Mouse (Mus musculus) heart, embryonic 13.5 days (tissue): ENCODE data around the gene Wasf2. TPM values are rescaled to one million over a fixed set of nuclear protein-coding genes. Genes with fewer than 3 reads are reported as not detected.
A peak's percentile ranks its signal among the peaks of the same experiment; 100 is the strongest.

ENCODE experiments used
- ATAC-seq: fragments of 200-750 bp; cut with Nextera tagmentation; 2 replicates; pipeline ENCODE4 v1.8.0; 2017; ENCODE audit warnings: moderate TSS enrichment; ENCODE audit not compliant: insufficient number of reproducible peaks, low FRiP score, low TSS enrichment; ENCODE audit errors: extremely low read depth
- H3K27ac ChIP-seq: fragments of 300-500 bp; sonication (generic); replicated peaks from 2 replicates; pipeline ENCODE4 v1.5.1; 2015; ENCODE audit warnings: moderate library complexity, mild to moderate bottlenecking, inconsistent platforms
- H3K27me3 ChIP-seq: fragments of 300-500 bp; sonication (generic); replicated peaks from 2 replicates; pipeline ENCODE4 v1.6.1; 2015; ENCODE audit warnings: mild to moderate bottlenecking, inconsistent platforms
- H3K36me3 ChIP-seq: fragments of 300-500 bp; sonication (generic); 2 replicates; pipeline ENCODE4 v1.6.1; 2015; ENCODE audit warnings: mild to moderate bottlenecking, inconsistent platforms
- H3K4me1 ChIP-seq: fragments of 300-500 bp; sonication (generic); 2 replicates; pipeline ENCODE4 v1.6.1; 2015; ENCODE audit warnings: inconsistent platforms
- H3K4me2 ChIP-seq: fragments of 300-500 bp; sonication (generic); 2 replicates; pipeline ENCODE4 v1.6.1; 2015; ENCODE audit warnings: inconsistent platforms, mild to moderate bottlenecking, moderate library complexity
- H3K4me3 ChIP-seq: fragments of 300-500 bp; sonication (generic); 2 replicates; pipeline ENCODE4 v1.5.1; 2015; ENCODE audit warnings: moderate library complexity, mild to moderate bottlenecking, inconsistent platforms
- H3K9ac ChIP-seq: fragments of 300-500 bp; sonication (generic); 2 replicates; pipeline ENCODE4 v1.6.1; 2015; ENCODE audit warnings: inconsistent platforms, mild to moderate bottlenecking, moderate library complexity
- H3K9me3 ChIP-seq: fragments of 300-500 bp; sonication (generic); 2 replicates; pipeline ENCODE4 v1.6.1; 2016; ENCODE audit warnings: inconsistent platforms
- WGBS: fragments of 180-500 bp; shearing (Covaris S2); methylation state at CpG from one replicate; pipeline ENCODE4 v1.1.7; 2015; ENCODE audit warnings: mixed read lengths; 5-methylcytosine and 5-hydroxymethylcytosine counted together
- polyA plus RNA-seq: library from polyadenylated mRNA; unstranded; fragments of >200 nt; fragmentation: Nextera tagmentation; extraction: Ambion mirVana; gene quantifications from 2 replicates; pipeline ENCODE4 v1.2.1, GENCODE M21; 2015

The Wasf2 gene
- polyA plus RNA-seq, 1 experiment from 2014 or later: 64.6 TPM

- Histone ChIP-seq H3K9ac (peak overlapping the region; percentile 67), H3K4me1 (peaks cover 64% of the 10 kb centered on the region), H3K9me3 (no peaks in the 10 kb centered on the region), H3K36me3 (peaks cover 54% of the 10 kb centered on the region), H3K27ac (peak overlapping the region; percentile 93), H3K27me3 (no peaks in the 10 kb centered on the region), H3K4me2 (no peak overlapping the region), H3K4me3 (no peak overlapping the region)
- 50% methylated on average over 7 of the region's 7 CpGs for WGBS
- ATAC-seq: no peak
Observed at GRCm38 (mm10) chr4:133196852-133197251, 66.5 kb downstream of the Wasf2 start.

GRCm38 (mm10) chr4:133197355-133197754, 67.0 kb downstream of the Wasf2 start:
- Histone ChIP-seq H3K9ac (peak overlapping the region; percentile 67), H3K4me1 (peaks cover 66% of the 10 kb centered on the region)

GRCm38 (mm10) chr4:133197801-133198286, 67.5 kb downstream of the Wasf2 start:
- Histone ChIP-seq H3K9ac (peak overlapping the region; percentile 67), H3K9me3 (no peaks in the 10 kb centered on the region), H3K4me2 (no peak overlapping the region), H3K4me3 (no peak overlapping the region), H3K27ac (peak overlapping the region; percentile 93), H3K27me3 (no peaks in the 10 kb centered on the region), H3K36me3 (peaks cover 44% of the 10 kb centered on the region), H3K4me1 (peaks cover 66% of the 10 kb centered on the region)
- 34% methylated on average over 13 of the region's 13 CpGs for WGBS
- no peak for ATAC-seq

More at GRCm38 (mm10) chr4:133197355-133197754, 67.0 kb downstream of the Wasf2 start:
- peaks cover 49% of the 10 kb centered on the region for H3K36me3 ChIP-seq
- 28% methylated on average over 5 of the region's 5 CpGs for WGBS
- no peak overlapping the region for H3K4me3 ChIP-seq
- H3K27ac ChIP-seq: peak overlapping the region; percentile 93
- H3K27me3 ChIP-seq: no peaks in the 10 kb centered on the region
- H3K4me2 ChIP-seq: no peak overlapping the region
- H3K9me3 ChIP-seq: no peaks in the 10 kb centered on the region
- ATAC-seq: no peak

- Histone ChIP-seq H3K4me1 (peaks cover 68% of the 10 kb centered on the region), H3K9me3 (no peaks in the 10 kb centered on the region), H3K36me3 (peaks cover 37% of the 10 kb centered on the region), H3K27ac (peak overlapping the region; percentile 93), H3K27me3 (no peaks in the 10 kb centered on the region), H3K9ac (peak overlapping the region; percentile 67), H3K4me2 (peak overlapping the region; percentile 10; the same call in 1 of the 2 replicates), H3K4me3 (no peak overlapping the region)
- 21% methylated on average over 19 of the region's 19 CpGs for WGBS
- 0 out of 2 replicates have a peak, but pooled peaks have one; percentile 10 for ATAC-seq
Observed at GRCm38 (mm10) chr4:133198337-133199180, 68.3 kb downstream of the Wasf2 start.

GRCm38 (mm10) chr4:133199743-133200142, 69.4 kb downstream of the Wasf2 start:
- Histone ChIP-seq H3K4me1 (peaks cover 79% of the 10 kb centered on the region), H3K27ac (peak overlapping the region; percentile 93), H3K36me3 (peaks cover 25% of the 10 kb centered on the region), H3K9ac (peak overlapping the region; percentile 64), H3K4me3 (no peak overlapping the region), H3K4me2 (peak overlapping the region; percentile 51), H3K9me3 (no peaks in the 10 kb centered on the region), H3K27me3 (no peaks in the 10 kb centered on the region)
- 33% methylated on average over 6 of the region's 6 CpGs for WGBS
- ATAC-seq: no peak

GRCm38 (mm10) chr4:133200343-133200742, 70.0 kb downstream of the Wasf2 start:
- H3K4me1 ChIP-seq: peaks cover 84% of the 10 kb centered on the region
- no peak for ATAC-seq
- peaks cover 19% of the 10 kb centered on the region for H3K36me3 ChIP-seq
- H3K27me3 ChIP-seq: no peaks in the 10 kb centered on the region
- peak overlapping the region; percentile 51 for H3K4me2 ChIP-seq
- 39% methylated on average over 21 of the region's 21 CpGs for WGBS
- H3K27ac ChIP-seq: peak overlapping the region; percentile 93
- peak overlapping the region; percentile 64 for H3K9ac ChIP-seq
- H3K9me3 ChIP-seq: no peaks in the 10 kb centered on the region
- H3K4me3 ChIP-seq: no peak overlapping the region

GRCm38 (mm10) chr4:133201006-133201771, 70.9 kb downstream of the Wasf2 start:
- Histone ChIP-seq H3K4me1 (peaks cover 77% of the 10 kb centered on the region), H3K36me3 (peaks cover 10% of the 10 kb centered on the region), H3K27ac (peak overlapping the region; percentile 93), H3K9ac (peak overlapping the region; percentile 64), H3K27me3 (no peaks in the 10 kb centered on the region), H3K4me3 (no peak overlapping the region), H3K9me3 (no peaks in the 10 kb centered on the region), H3K4me2 (no peak overlapping the region)
- 58% methylated on average over 8 of the region's 8 CpGs for WGBS
- no peak for ATAC-seq

GRCm38 (mm10) chr4:133202254-133202653, 71.9 kb downstream of the Wasf2 start:
- 93% methylated on average over 3 of the region's 3 CpGs for WGBS
- Histone ChIP-seq H3K9ac (no peak overlapping the region), H3K4me2 (no peak overlapping the region), H3K4me1 (peaks cover 66% of the 10 kb centered on the region), H3K9me3 (no peaks in the 10 kb centered on the region), H3K36me3 (no peaks in the 10 kb centered on the region), H3K4me3 (no peak overlapping the region), H3K27ac (no peak overlapping the region), H3K27me3 (no peaks in the 10 kb centered on the region)
- no peak for ATAC-seq

GRCm38 (mm10) chr4:133203591-133203990, 73.3 kb downstream of the Wasf2 start:
- WGBS: 61% methylated on average over 3 of the region's 3 CpGs
- Histone ChIP-seq H3K9ac (no peak overlapping the region), H3K27ac (no peak overlapping the region), H3K4me3 (no peak overlapping the region), H3K36me3 (no peaks in the 10 kb centered on the region), H3K27me3 (peaks cover 6% of the 10 kb centered on the region; the same call in 1 of the 2 replicates), H3K4me1 (peaks cover 53% of the 10 kb centered on the region), H3K9me3 (no peaks in the 10 kb centered on the region), H3K4me2 (no peak overlapping the region)
- no peak for ATAC-seq

GRCm38 (mm10) chr4:133204379-133204778, 74.1 kb downstream of the Wasf2 start:
- H3K4me1 ChIP-seq: peaks cover 48% of the 10 kb centered on the region
- no peak overlapping the region for H3K4me3 ChIP-seq
- peak overlapping the region; percentile 28 for H3K4me2 ChIP-seq
- H3K36me3 ChIP-seq: no peaks in the 10 kb centered on the region
- peak overlapping the region; percentile 72 for H3K27ac ChIP-seq
- WGBS: 20% methylated on average over 7 of the region's 7 CpGs
- peak overlapping the region; percentile 73 for H3K9ac ChIP-seq
- H3K27me3 ChIP-seq: peaks cover 13% of the 10 kb centered on the region
- ATAC-seq: no peak
- no peaks in the 10 kb centered on the region for H3K9me3 ChIP-seq

GRCm38 (mm10) chr4:133209366-133209765, 79.1 kb downstream of the Wasf2 start:
- H3K4me3 ChIP-seq: no peak overlapping the region
- peaks cover 35% of the 10 kb centered on the region for H3K4me1 ChIP-seq
- no peak overlapping the region for H3K27ac ChIP-seq
- peaks cover 56% of the 10 kb centered on the region for H3K27me3 ChIP-seq
- H3K4me2 ChIP-seq: no peak overlapping the region
- WGBS: 5% methylated on average over 11 of the region's 11 CpGs
- no peaks in the 10 kb centered on the region for H3K36me3 ChIP-seq
- no peaks in the 10 kb centered on the region for H3K9me3 ChIP-seq
- H3K9ac ChIP-seq: peak overlapping the region; percentile 37; the same call in 1 of the 2 replicates
- ATAC-seq: no peak
